Mouse (Mus musculus) left cerebral cortex, postnatal 10 days (tissue): Measurements from ENCODE around the gene Armh3. TPM values are rescaled to one million over a fixed set of nuclear protein-coding genes. Genes with fewer than 3 reads are reported as not detected.
A peak's percentile ranks its signal among the peaks of the same experiment; 100 is the strongest.

ENCODE experiments used
- DNase-seq, 2 experiments: peaks; one replicate each; pipeline ENCODE4 v3.0.0; 2021 to 2022; ENCODE audit warnings: low spot score in 2 of 2, mixed read lengths in 1 of 2; ENCODE audit errors: extremely low spot score in 1 of 2
- intact Hi-C: fragments of 180-260 bp; cut with DNase I; formaldehyde crosslinking; loops from one replicate; pipeline ENCODE4 v1.15.1; 2025
- total RNA-seq, 2 experiments: library from RNA; stranded (reverse); gene quantifications; 2 replicates each; pipeline ENCODE4 v1.2.3; 2021

Gene Armh3
- total RNA-seq, 2 experiments from 2014 or later: 22.9 to 24.6 TPM

GRCm38 (mm10) chr19:46036477-46037242, 38.4 kb upstream of the Armh3 start:
- DNase-seq: no peak

GRCm38 (mm10) chr19:46035971-46036370, 37.7 kb upstream of the Armh3 start:
- intact Hi-C loops: no loop called here
- no peak for DNase-seq

More at GRCm38 (mm10) chr19:46036477-46037242, 38.4 kb upstream of the Armh3 start:
- intact Hi-C loops: no loop called here

- DNase-seq: no peak
- intact Hi-C loops: no loop called here
These were observed 35.6 kb upstream of the Armh3 start for GRCm38 (mm10) chr19:46033911-46034310.

- intact Hi-C loops: no loop called here
- peak in 1 of 2 experiments; percentile 43 for DNase-seq
These were observed 34.6 kb upstream of the Armh3 start for GRCm38 (mm10) chr19:46032731-46033510.

DNA sequence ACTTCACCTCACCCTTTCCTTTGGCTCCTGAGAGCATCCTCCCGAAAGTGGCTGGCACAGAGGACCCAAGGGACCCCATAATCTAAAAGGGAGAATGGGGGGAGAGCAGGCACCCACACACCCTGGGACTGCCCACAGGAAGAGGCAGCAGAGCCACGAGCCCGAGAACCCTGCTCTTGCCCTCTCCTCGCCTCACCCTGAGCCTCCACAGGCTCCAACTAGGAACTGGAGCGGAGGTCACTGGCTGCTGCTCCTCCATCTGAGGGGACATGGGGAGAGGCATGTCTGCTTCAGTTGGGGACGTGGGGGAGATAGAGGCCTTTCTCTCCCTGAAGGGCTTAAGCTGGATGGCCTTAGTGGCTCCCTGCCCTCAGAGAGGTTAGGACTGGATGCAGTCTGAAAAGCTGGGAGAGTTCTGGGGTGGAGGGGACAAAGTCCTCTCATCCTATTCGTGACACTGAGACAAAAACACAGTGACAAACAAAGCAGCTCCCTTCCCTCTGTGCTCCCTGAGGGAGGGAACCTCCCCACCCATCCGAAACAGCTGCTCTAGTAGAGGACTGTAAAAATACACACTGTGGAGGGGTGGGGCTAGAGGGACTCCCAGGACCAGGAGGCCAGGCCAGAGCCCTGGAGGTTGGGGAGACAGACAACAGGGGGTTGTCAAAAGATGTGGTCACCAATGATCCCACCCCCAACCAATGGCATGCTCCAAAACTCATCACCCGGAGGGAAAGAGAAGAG, 33.6 kb upstream of the Armh3 start:
- DNase-seq: peak in 1 of 2 experiments; percentile 48
- intact Hi-C loops: no loop called here

GRCm38 (mm10) chr19:46030196-46030983, 32.1 kb upstream of the Armh3 start:
- no peak for DNase-seq
- intact Hi-C loops: no loop called here

GRCm38 (mm10) chr19:46029652-46030051, 31.4 kb upstream of the Armh3 start:
- intact Hi-C loops: no loop called here
- DNase-seq: no peak

GRCm38 (mm10) chr19:46028747-46029320, 30.5 kb upstream of the Armh3 start:
- intact Hi-C loops: no loop called here
- DNase-seq: no peak

- no peak for DNase-seq
- intact Hi-C loops: no loop called here
These were observed 28.3 kb upstream of the Armh3 start for GRCm38 (mm10) chr19:46026567-46026966.

GRCm38 (mm10) chr19:46024959-46025358, 26.7 kb upstream of the Armh3 start:
- intact Hi-C loops: no loop called here
- DNase-seq: no peak

GRCm38 (mm10) chr19:46016023-46016422, 17.7 kb upstream of the Armh3 start:
- DNase-seq: no peak
- intact Hi-C loops: loop anchor here (10.0 kb wide), 1 partner anchor 201 kb away; the partner anchor contains the start of gene Kcnip2

GRCm38 (mm10) chr19:46014572-46015178, 16.4 kb upstream of the Armh3 start:
- intact Hi-C loops: loop anchor here (10.0 kb wide), 1 partner anchor 200 kb away; the partner anchor contains the start of gene Kcnip2

DNA sequence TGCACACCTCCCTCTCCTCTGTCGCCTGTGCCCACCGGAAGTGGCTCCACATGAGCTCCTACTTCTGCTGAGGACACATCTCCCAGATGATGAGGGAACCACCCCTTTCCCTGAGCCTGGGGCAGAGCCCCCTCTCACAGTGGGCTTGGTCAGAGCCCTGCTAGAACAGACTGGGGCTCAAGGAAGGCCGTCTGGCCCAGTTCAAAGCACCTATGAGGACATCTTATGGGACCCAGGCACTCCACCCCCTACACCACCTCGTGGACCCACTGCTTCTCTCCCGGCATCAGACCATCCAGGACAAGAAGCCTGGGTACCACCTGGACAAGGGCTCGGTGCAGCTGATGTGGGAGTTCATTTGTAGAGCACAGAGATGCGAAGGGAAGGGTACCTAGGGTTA, 7.4 kb upstream of the Armh3 start:
- DNase-seq: no peak

More at GRCm38 (mm10) chr19:46014572-46015178, 16.4 kb upstream of the Armh3 start:
- peak; percentile 81 to 87 for DNase-seq

DNA sequence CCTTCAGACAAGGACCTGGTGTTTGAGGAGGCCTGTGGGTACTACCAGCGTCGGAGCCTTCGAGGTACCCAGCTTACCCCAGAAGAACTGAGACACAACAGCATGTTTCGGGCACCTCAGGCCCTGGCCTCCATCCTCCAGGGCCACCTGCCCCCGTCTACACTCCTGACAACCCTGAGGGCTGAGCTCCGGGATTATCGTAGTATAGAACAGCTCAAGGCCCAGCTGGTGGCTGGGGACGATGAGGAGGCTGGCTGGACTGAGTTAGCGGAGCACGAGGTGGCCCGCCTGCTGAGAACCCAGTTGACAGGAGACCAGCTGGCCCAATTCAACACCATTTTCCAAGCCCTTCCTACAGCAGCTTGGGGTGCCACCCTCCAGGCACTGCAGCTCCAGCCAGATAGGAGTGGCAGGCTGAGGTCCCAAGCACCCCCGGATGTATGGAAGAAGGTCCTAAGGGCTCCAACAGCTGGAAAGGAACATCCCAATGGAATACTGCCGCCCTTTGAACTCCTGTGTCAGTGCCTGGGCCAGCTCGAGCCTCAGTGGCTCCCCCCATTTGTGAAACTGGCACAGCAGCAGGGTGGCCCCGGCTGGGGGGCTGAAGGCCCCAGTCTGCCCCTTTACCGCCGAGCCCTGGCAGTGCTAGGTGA, 6.7 kb upstream of the Armh3 start:
- no peak for DNase-seq
- intact Hi-C loops: no loop called here

More for the DNA sequence above, 7.4 kb upstream of the Armh3 start:
- intact Hi-C loops: no loop called here

DNA sequence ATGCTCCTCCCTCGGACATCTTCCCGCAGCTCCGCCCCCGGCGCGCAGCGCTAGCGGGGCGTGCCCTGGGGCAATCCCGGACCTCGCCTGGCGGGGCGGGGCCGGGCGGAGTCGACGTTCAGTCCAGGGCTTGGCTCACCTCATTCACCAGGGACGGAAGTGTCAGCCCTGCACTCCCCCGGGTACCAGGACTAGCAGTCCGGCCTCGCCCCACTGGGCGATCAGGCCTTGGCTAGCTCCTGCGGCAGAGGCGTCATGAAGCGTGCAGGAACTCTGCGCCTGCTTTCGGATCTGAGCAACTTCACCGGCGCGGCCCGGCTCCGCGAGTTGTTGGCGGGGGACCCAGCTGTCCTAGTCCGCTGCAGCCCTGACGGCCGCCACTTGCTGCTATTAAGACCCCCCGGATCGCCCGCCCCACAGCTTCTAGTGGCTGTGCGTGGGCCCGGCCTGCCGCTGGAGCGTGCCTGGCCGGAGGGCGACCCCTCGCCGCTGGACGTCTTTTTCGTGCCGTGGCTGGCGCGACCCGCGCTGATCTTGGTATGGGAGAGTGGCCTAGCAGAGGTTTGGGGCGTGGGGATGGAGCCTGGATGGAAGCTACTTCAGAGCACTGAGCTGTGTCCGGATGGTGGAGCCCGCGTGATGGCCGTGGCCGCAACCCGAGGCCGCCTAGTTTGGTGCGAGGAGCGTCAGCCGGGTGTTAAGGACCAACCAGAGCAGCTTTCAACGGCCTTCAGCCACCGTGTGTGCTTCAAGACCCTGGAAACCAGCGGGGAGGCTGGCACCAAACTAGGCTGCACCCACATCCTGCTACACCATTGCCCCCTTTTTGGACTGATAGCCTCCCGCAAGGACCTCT, 5.3 kb upstream of the Armh3 start, which contains the start of gene Hps6:
Gene Hps6, plus strand, starts transcription at position 138 of the 856 bp plus-strand sequence.
- DNase-seq: peak; percentile 20 to 86
- intact Hi-C loops: no loop called here

DNA sequence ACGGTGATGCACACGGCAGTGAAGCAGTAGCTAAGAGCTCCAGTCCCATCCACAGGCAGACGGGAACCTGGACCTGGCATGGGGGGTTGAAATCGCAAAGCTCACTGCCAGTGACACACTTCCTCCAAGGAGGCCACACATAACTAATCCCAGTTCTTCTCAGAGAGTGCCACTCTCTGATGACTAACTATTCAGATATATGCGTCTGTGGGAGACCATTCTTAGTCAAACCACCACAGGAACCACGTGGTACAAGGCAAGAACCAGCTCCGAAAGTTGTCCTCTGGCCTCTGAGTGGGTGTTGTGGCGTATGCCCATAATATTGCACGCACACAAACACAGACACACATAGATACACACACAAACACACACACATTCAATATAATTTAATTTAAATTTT, 4.0 kb upstream of the Armh3 start:
- no peak for DNase-seq

More for the DNA sequence above, 4.0 kb upstream of the Armh3 start:
- intact Hi-C loops: no loop called here
